Mouse (Mus musculus) liver, embryonic 16.5 days (tissue): ENCODE measurements around the gene Baat. TPM values are rescaled to one million over a fixed set of nuclear protein-coding genes. Genes with fewer than 3 reads are reported as not detected.

Experiments
- polyA plus RNA-seq: library from polyadenylated mRNA; unstranded; fragments of >200 nt; fragmentation: Nextera tagmentation; extraction: Ambion mirVana; gene quantifications from 2 replicates; pipeline ENCODE4 v1.2.1, GENCODE M21; 2015

Baat gene
- polyA plus RNA-seq, 1 experiment from 2014 or later = 3.3 TPM

Other genes starting within 250 kb of the Baat start
- gene Acnat2, start 98.4 kb downstream of the Baat start, polyA plus RNA-seq = 0.32 and 0.57 TPM in 2 replicates
- 0.86 and 1.1 TPM in 2 replicates for gene Acnat1, start 32.6 kb downstream of the Baat start, polyA plus RNA-seq
- 54.4 and 56.9 TPM in 2 replicates for gene Mrpl50, start 14.5 kb upstream of the Baat start, polyA plus RNA-seq
- 3.5 and 3.8 TPM in 2 replicates for gene Zfp189, start 14.6 kb upstream of the Baat start, polyA plus RNA-seq
- gene Aldob, start 43.0 kb upstream of the Baat start, polyA plus RNA-seq = 479 and 529 TPM in 2 replicates
- gene Tmem246, start 91.3 kb upstream of the Baat start, polyA plus RNA-seq = 5.6 and 6.1 TPM in 2 replicates
- 13.6 and 13.7 TPM in 2 replicates for gene Rnf20, start 125.4 kb upstream of the Baat start, polyA plus RNA-seq
- gene Ppp3r2, start 175.5 kb upstream of the Baat start, polyA plus RNA-seq = not detected in 2 replicates